Mouse (Mus musculus) neural tube, embryonic 11.5 days (tissue): ENCODE measurements around the gene Rhot1. TPM values are rescaled to one million over a fixed set of nuclear protein-coding genes. Genes with fewer than 3 reads are reported as not detected.
"Not testable (repeated sequence)": the region's sequence is repeated elsewhere in the genome, so short reads cannot be mapped to it uniquely, and the experiment has no call there.

Experiments
- ATAC-seq: fragments of 200-750 bp; cut with Nextera tagmentation; 2 replicates; pipeline ENCODE4 v1.8.0; 2017; ENCODE audit warnings: moderate number of reproducible peaks, mild to moderate bottlenecking, moderate TSS enrichment, moderate library complexity; ENCODE audit not compliant: insufficient read depth, low FRiP score, low TSS enrichment
- DNase-seq: peaks from one replicate; pipeline ENCODE4 v3.0.0-alpha.2; 2015; ENCODE audit warnings: low spot score
- H3K27ac ChIP-seq: fragments of 300-500 bp; sonication (generic); 2 replicates; pipeline ENCODE4 v1.5.1; 2014; ENCODE audit warnings: low read depth, mild to moderate bottlenecking, low read length
- H3K27me3 ChIP-seq: fragments of 300-500 bp; sonication (generic); 2 replicates; pipeline ENCODE4 v1.6.1; 2014; ENCODE audit warnings: mild to moderate bottlenecking, low read length, mixed read lengths; ENCODE audit not compliant: control insufficient read depth, insufficient read depth
- H3K36me3 ChIP-seq: fragments of 300-500 bp; sonication (generic); 2 replicates; pipeline ENCODE4 v1.6.1; 2014; ENCODE audit warnings: mild to moderate bottlenecking, low read length, moderate library complexity, mixed read lengths; ENCODE audit not compliant: control insufficient read depth, insufficient read depth
- H3K4me1 ChIP-seq: fragments of 300-500 bp; sonication (generic); 2 replicates; pipeline ENCODE4 v1.6.1; 2014; ENCODE audit warnings: low read length, mixed read lengths; ENCODE audit not compliant: control insufficient read depth, insufficient read depth
- H3K4me2 ChIP-seq: fragments of 300-500 bp; sonication (generic); 2 replicates; pipeline ENCODE4 v1.6.1; 2014; ENCODE audit warnings: low read depth, mild to moderate bottlenecking, moderate library complexity
- H3K4me3 ChIP-seq: fragments of 300-500 bp; sonication (generic); 2 replicates; pipeline ENCODE4 v1.5.1; 2014; ENCODE audit warnings: low read depth, low read length
- H3K9ac ChIP-seq: fragments of 300-500 bp; sonication (generic); 2 replicates; pipeline ENCODE4 v1.6.1; 2014; ENCODE audit warnings: mild to moderate bottlenecking, low read length
- H3K9me3 ChIP-seq: fragments of 300-500 bp; sonication (generic); 2 replicates; pipeline ENCODE4 v1.6.1; 2016; ENCODE audit warnings: low read length; ENCODE audit not compliant: control insufficient read depth
- WGBS: fragments of 180-500 bp; shearing (Covaris S2); extraction: QIAGEN DNeasy Blood & Tissue Kit; methylation state at CpG from one replicate; pipeline ENCODE4 v1.1.7; 2014; 5-methylcytosine and 5-hydroxymethylcytosine counted together
- polyA plus RNA-seq: library from polyadenylated mRNA; unstranded; fragments of >200 nt; fragmentation: Nextera tagmentation; extraction: Ambion mirVana; gene quantifications from 2 replicates; pipeline ENCODE4 v1.2.1, GENCODE M21; 2014

The Rhot1 gene
- polyA plus RNA-seq, 1 experiment from 2014 or later = 70.6 TPM

DNA sequence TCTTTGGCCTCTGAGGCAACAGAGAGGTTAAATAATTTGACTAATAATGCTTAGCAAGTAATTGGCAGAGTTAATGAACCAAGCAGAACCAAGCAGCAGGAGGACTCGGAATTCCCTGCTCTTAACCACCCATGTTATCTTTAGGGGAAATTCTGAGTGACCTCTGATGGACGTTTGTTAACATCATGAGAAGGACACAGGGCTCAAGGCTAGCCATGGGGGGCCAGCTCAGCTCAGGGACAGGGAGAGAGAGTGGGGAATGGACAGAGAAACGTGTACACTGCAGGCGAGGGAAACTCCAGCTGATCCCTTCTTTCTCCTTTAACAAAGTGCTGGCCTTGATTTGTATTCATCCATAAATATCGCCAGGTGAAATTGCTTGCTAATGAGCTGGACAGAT, 3.9 kb upstream of the Rhot1 start:
- 46% methylated on average over 5 of the region's 5 CpGs for WGBS
- no peak for ATAC-seq
- no peaks in the 10 kb centered on the region for H3K9me3 ChIP-seq

DNA sequence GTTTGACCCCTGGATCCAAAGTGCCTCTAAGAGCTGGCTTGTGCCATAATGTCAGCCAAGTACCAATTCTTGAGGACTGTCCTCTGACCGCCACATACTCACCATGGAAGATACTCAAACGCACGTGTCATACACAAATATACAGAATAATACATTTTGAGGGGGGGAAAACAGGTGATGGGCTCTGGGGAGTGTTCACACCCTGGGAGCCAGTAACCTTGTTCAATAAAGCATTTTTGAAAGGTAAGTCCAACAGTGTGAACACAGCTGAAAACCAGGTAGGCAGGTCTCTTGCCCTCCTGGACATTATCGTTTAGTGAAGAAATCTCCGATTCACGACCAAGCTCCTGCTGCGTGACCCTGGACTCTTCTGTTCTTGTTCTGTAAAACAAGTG, 357 bp upstream of the Rhot1 start:
- Histone ChIP-seq H3K4me2 (no peak overlapping the region), H3K27me3 (no peaks in the 10 kb centered on the region), H3K4me3 (peak overlapping the region; percentile 96), H3K36me3 (no peaks in the 10 kb centered on the region), H3K4me1 (peaks cover 10% of the 10 kb centered on the region), H3K9me3 (no peaks in the 10 kb centered on the region), H3K9ac (no peak overlapping the region), H3K27ac (no peak overlapping the region)
- no peak; the same call in 1 of the 2 replicates for ATAC-seq
- 34% methylated on average over 7 of the region's 7 CpGs for WGBS
- DNase-seq = no peak

More for the DNA sequence above, 3.9 kb upstream of the Rhot1 start:
- Histone ChIP-seq H3K36me3 (no peaks in the 10 kb centered on the region), H3K4me1 (peaks cover 4% of the 10 kb centered on the region), H3K9ac (no peak overlapping the region), H3K4me2 (no peak overlapping the region), H3K27ac (no peak overlapping the region), H3K27me3 (no peaks in the 10 kb centered on the region), H3K4me3 (no peak overlapping the region)
- DNase-seq = no peak

DNA sequence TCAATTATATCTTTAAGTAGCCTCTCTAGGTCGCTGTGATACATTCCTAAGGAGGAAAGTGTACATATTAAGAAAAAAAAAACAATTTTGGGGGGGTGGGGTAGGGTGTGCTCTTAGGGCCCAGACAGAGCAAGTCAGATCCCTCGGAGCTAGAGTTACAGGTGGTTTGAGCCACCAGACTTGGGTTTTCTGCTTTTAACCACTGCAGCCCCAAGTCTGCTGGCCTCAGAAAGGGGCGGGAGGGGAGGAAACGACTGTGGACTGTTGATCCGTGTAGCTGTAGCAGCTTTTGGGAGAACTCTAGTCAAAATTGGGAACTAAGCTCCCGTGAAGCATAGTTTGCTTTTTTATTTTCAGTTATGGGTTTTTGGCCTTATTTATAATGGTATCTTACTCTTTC, 1.5 kb downstream of the Rhot1 start:
- Histone ChIP-seq H3K36me3 (no peaks in the 10 kb centered on the region), H3K27me3 (no peaks in the 10 kb centered on the region), H3K9me3 (no peaks in the 10 kb centered on the region), H3K4me2 (peak overlapping the region; percentile 61; the same call in 1 of the 2 replicates), H3K9ac (no peak overlapping the region), H3K4me3 (no peak overlapping the region; the same call in 1 of the 2 replicates), H3K27ac (no peak overlapping the region), H3K4me1 (peaks cover 10% of the 10 kb centered on the region)
- DNase-seq = no peak
- WGBS = 60% methylated on average over 6 of the region's 6 CpGs
- no peak for ATAC-seq

DNA sequence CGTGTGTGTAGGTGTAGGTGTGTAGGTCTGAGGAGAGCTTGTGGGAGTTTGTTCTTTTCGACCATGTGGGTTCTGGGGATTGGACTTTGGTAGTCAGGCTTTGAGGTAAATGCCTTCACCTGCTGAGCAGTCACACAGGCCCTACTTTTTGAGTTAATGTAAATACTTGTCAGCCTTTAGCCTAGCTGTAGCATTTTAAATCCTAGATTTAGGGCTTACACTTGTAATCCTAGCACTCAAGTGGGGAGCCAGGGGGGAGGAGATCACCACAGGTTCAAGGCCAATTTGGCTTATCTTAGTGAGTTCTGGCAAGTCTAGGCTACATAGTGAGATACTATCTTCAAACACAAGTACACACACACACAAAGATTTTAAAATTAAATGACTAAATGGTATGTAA, 3.5 kb downstream of the Rhot1 start:
- WGBS = 91% methylated on average over 2 of the region's 2 CpGs
- no peak for ATAC-seq

DNA sequence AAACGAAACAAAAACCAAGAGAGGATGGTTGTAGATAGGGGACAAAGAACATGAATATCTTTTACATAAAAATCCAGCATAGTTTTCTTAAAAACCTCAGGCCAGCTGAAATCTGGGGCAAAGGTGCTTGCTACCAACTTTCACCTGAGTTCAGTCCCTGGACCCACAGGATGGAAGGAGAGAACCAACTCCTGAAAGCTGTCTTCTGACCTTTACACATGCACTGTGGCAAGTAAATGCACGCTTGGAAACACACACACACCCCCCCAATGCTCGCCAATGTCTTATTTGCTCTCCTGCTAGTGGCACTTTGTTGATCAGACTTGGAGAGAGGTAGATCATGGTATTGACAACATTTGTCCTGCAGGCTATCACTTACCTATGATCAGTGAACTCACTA, 6.5 kb downstream of the Rhot1 start:
- no peaks in the 10 kb centered on the region for H3K36me3 ChIP-seq

More for the DNA sequence above, 3.5 kb downstream of the Rhot1 start:
- Histone ChIP-seq H3K4me1 (peaks cover 10% of the 10 kb centered on the region), H3K9ac (no peak overlapping the region), H3K27ac (no peak overlapping the region), H3K4me2 (no peak overlapping the region), H3K4me3 (no peak overlapping the region), H3K27me3 (no peaks in the 10 kb centered on the region), H3K36me3 (no peaks in the 10 kb centered on the region), H3K9me3 (no peaks in the 10 kb centered on the region)
- DNase-seq = no peak

DNA sequence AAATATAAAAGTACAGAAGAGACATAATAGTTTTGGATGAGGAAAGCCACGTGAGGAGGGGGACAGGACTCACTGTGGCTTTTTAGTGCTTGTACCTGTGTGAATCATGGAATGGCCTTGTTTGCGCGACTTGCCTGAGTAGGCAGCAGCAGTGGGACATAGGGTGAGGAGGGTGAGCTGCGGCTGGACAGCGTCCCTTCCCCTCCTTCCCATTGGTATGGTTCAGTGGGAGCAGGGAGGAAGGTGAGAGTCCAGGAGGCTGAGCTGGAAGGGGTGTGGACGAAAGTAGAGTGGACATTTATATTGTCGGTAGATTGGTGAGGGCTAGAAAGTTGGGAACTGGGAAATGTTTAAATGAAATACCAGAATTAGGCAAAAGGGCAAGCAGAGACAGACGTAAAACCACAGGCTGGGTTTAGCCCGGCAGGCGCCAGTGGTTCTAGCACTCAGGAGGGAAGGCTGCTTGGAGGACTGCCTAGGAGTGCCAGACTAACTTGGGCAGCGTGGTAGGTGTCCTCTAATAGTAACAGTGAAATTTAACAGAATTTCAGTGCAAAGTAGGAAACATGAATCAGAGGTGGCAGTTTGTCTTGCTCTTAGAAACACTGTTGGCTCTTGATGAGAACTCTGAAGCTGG, 10.0 kb downstream of the Rhot1 start:
- no peaks in the 10 kb centered on the region for H3K4me1 ChIP-seq
- no peak for DNase-seq
- H3K36me3 ChIP-seq = no peaks in the 10 kb centered on the region
- H3K9me3 ChIP-seq = no peaks in the 10 kb centered on the region
- H3K9ac ChIP-seq = no peak overlapping the region
- WGBS = 87% methylated on average over 11 of the region's 11 CpGs
- ATAC-seq = no peak
- H3K4me3 ChIP-seq = no peak overlapping the region
- no peak overlapping the region for H3K27ac ChIP-seq
- H3K27me3 ChIP-seq = no peaks in the 10 kb centered on the region
- no peak overlapping the region for H3K4me2 ChIP-seq

More for the DNA sequence above, 6.5 kb downstream of the Rhot1 start:
- ATAC-seq (no peak), DNase-seq (no peak)
- no peak overlapping the region for H3K4me2 ChIP-seq
- H3K27ac ChIP-seq = no peak overlapping the region
- no peaks in the 10 kb centered on the region for H3K27me3 ChIP-seq
- H3K4me1 ChIP-seq = peaks cover 2% of the 10 kb centered on the region
- no peaks in the 10 kb centered on the region for H3K9me3 ChIP-seq
- H3K9ac ChIP-seq = no peak overlapping the region
- 92% methylated on average over 3 of the region's 3 CpGs for WGBS
- H3K4me3 ChIP-seq = no peak overlapping the region

DNA sequence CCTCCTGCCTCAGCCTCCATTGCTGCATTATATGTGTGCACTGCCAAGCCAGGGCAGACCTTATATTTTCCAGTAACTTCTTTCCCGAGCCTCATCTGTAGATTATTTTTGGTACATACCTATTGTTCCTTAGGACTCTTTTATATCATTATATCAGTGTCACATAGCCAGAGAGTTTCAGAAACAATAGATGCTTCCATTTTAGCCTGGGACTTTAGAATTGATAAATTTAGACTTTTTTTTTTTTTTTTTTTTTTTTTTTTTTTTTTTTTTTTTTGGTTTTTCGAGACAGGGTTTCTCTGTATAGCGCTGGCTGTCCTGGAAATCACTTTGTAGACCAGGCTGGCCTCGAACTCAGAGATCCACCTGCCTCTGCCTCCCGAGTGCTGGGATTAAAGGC, 21.2 kb downstream of the Rhot1 start:
- ATAC-seq, H3K4me2 ChIP-seq, H3K27me3 ChIP-seq, H3K4me1 ChIP-seq, H3K4me3 ChIP-seq, H3K27ac ChIP-seq, H3K9ac ChIP-seq, H3K9me3 ChIP-seq, H3K36me3 ChIP-seq, DNase-seq: not testable (repeated sequence)
- 94% methylated on average over 1 of the region's 5 CpGs for WGBS

DNA sequence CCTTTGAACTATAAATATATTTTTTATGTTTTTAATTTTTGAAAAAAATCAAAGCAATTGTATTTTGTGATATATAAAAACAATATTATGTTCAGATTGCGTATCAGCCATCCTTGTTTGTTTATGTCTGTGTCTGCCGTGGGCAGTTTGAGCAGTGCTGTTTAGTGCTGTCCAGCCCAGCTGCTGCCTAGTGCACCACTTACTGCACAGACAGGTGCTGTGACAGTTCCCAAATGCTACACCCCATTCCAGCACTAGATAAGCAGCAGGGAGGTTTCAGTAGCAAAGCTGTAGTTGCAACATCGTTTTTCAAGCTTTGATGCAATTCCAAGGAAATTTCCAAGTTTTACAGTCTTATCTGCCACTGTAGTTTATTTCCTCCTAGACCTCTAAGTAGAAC, 28.5 kb downstream of the Rhot1 start:
- DNase-seq = no peak
- Histone ChIP-seq H3K9ac (no peak overlapping the region), H3K9me3 (no peaks in the 10 kb centered on the region), H3K4me1 (no peaks in the 10 kb centered on the region), H3K27me3 (no peaks in the 10 kb centered on the region), H3K4me3 (no peak overlapping the region), H3K27ac (no peak overlapping the region), H3K36me3 (peaks cover 2% of the 10 kb centered on the region; the same call in 1 of the 2 replicates), H3K4me2 (no peak overlapping the region)
- ATAC-seq = no peak
- 87% methylated on average over 3 of the region's 3 CpGs for WGBS

DNA sequence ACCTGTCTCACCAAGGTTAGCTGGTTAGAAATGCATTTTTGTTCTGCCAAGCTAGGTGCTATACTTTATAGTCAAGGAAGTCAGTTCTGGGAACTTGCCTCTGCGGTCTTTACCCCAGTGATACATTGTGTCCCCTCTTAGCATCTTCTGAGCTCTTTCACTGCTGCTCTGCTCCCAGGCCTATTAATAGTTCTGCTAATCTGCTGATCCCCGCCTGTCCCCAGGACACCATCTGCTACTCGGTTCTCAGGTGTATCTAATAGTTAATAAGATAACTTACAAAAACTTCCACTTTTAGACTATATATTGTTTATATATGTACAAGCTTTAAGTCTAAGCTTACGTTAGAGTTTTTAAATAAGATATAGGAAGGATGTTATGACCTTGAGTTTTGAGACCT, 29.5 kb downstream of the Rhot1 start:
- H3K27ac ChIP-seq = no peak overlapping the region
- ATAC-seq = no peak
- no peak overlapping the region for H3K9ac ChIP-seq
- no peaks in the 10 kb centered on the region for H3K4me1 ChIP-seq
- 90% methylated on average over 4 of the region's 4 CpGs for WGBS
- DNase-seq = no peak
- no peak overlapping the region for H3K4me2 ChIP-seq
- no peaks in the 10 kb centered on the region for H3K9me3 ChIP-seq
- H3K4me3 ChIP-seq = no peak overlapping the region
- H3K27me3 ChIP-seq = no peaks in the 10 kb centered on the region
- peaks cover 5% of the 10 kb centered on the region; the same call in 1 of the 2 replicates for H3K36me3 ChIP-seq
